Mouse (Mus musculus) kidney, postnatal 0 days (tissue): ENCODE data around the gene Gpr162. TPM values are rescaled to one million over a fixed set of nuclear protein-coding genes. Genes with fewer than 3 reads are reported as not detected.

Source experiments
- ATAC-seq: fragments of 200-750 bp; cut with Nextera tagmentation; replicated peaks from 2 replicates; pipeline ENCODE4 v1.8.0; 2017; ENCODE audit warnings: low read depth, moderate number of reproducible peaks, moderate TSS enrichment, moderate library complexity; ENCODE audit not compliant: low FRiP score
- DNase-seq: peaks from one replicate; pipeline ENCODE4 v3.0.0-alpha.2; 2016; ENCODE audit warnings: low spot score
- H3K27ac ChIP-seq: fragments of 300-500 bp; sonication (generic); 2 replicates; pipeline ENCODE4 v1.5.1; 2014; ENCODE audit warnings: mild to moderate bottlenecking
- H3K27me3 ChIP-seq: fragments of 300-500 bp; sonication (generic); 2 replicates; pipeline ENCODE4 v1.6.1; 2014; ENCODE audit warnings: low read length, mixed read lengths; ENCODE audit not compliant: insufficient read depth
- H3K36me3 ChIP-seq: fragments of 300-500 bp; sonication (generic); 2 replicates; pipeline ENCODE4 v1.6.1; 2014; ENCODE audit warnings: low read length, mixed read lengths; ENCODE audit not compliant: insufficient read depth
- H3K4me1 ChIP-seq: fragments of 300-500 bp; sonication (generic); replicated peaks from 2 replicates; pipeline ENCODE4 v1.6.1; 2014; ENCODE audit warnings: antibody characterized with exemption, low read length, mixed read lengths; ENCODE audit not compliant: insufficient read depth
- H3K4me2 ChIP-seq: fragments of 300-500 bp; sonication (generic); 2 replicates; pipeline ENCODE4 v1.6.1; 2014; ENCODE audit warnings: mild to moderate bottlenecking, low read length, moderate library complexity, mixed read lengths
- H3K4me3 ChIP-seq: fragments of 300-500 bp; sonication (generic); replicated peaks from 2 replicates; pipeline ENCODE4 v1.5.1; 2014; ENCODE audit warnings: low read depth, low read length
- H3K9ac ChIP-seq: fragments of 300-500 bp; sonication (generic); 2 replicates; pipeline ENCODE4 v1.6.1; 2014; ENCODE audit warnings: low read depth, low read length
- H3K9me3 ChIP-seq: fragments of 300-500 bp; sonication (generic); replicated peaks from 2 replicates; pipeline ENCODE4 v1.6.1; 2016; ENCODE audit warnings: low read length, inconsistent platforms, mixed read lengths
- CTCF ChIP-seq: IDR thresholded peaks from 2 replicates; pipeline ENCODE4 v1.5.1; 2016; ENCODE audit warnings: antibody characterized with exemption, low read depth, mild to moderate bottlenecking, moderate library complexity
- WGBS: fragments of 180-500 bp; shearing (Covaris S2); extraction: QIAGEN DNeasy Blood & Tissue Kit; methylation state at CpG from one replicate; pipeline ENCODE4 v1.1.7; 2014; 5-methylcytosine and 5-hydroxymethylcytosine counted together
- polyA plus RNA-seq: library from polyadenylated mRNA; unstranded; fragments of >200 nt; fragmentation: Nextera tagmentation; extraction: Ambion mirVana; gene quantifications from 2 replicates; pipeline ENCODE4 v1.2.1, GENCODE M21; 2015

Gpr162 gene
- polyA plus RNA-seq, 1 experiment from 2014 or later = 2.2 TPM

DNA sequence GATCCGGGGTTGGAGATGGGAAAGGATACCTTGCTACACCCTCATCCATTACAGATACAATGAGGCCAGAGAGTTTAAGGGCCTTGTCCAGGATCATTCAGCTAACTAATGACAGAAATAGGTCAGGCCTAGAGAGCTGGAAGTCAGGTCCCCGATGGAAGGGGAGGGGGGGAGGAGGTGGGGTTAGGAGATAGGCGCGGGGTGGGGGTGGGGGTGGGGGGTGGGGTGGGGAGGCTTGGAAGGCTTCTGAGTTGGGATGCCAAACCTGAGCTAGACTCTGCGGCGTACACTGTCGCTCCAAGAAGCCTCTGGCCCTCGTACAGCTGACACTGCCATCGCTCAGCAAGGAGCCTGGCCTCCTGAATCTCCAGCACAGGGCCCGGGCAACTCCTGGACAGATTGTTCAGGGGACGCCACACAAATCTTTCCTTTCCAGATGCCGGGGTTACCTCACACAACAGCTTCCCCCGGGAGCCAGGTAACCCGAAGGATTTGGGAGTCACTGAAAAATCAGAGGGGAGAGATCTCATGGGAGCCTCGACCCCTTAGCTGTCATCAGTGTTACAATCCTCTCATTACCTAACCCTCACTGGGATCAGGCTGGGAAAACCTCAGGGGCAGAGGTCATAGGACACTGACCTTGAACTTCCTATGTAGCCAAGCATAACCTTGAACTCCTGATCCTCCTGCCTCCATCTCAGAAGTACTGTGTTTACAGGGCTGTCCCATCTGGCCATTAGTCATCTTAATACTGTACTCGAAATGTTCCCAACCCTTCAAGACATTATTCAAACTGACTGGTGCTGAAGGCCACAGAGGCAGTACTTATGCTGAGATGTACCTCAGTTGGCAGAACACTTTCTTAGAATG lies 41.4 kb upstream of the Gpr162 start:
- Histone ChIP-seq H3K4me2 (peak overlapping the region; percentile 70; the same call in 1 of the 2 replicates), H3K9me3 (no peaks in the 10 kb centered on the region), H3K4me1 (peaks cover 12% of the 10 kb centered on the region), H3K27ac (peak overlapping the region; percentile 97), H3K4me3 (peak overlapping the region; percentile 48; the same call in 1 of the 2 replicates), H3K9ac (peak overlapping the region; percentile 66), H3K36me3 (no peaks in the 10 kb centered on the region), H3K27me3 (no peaks in the 10 kb centered on the region)
- no peak for TF ChIP-seq CTCF
- WGBS = 45% methylated on average over 14 of the region's 16 CpGs
- DNase-seq (no peak), ATAC-seq (no peak)

DNA sequence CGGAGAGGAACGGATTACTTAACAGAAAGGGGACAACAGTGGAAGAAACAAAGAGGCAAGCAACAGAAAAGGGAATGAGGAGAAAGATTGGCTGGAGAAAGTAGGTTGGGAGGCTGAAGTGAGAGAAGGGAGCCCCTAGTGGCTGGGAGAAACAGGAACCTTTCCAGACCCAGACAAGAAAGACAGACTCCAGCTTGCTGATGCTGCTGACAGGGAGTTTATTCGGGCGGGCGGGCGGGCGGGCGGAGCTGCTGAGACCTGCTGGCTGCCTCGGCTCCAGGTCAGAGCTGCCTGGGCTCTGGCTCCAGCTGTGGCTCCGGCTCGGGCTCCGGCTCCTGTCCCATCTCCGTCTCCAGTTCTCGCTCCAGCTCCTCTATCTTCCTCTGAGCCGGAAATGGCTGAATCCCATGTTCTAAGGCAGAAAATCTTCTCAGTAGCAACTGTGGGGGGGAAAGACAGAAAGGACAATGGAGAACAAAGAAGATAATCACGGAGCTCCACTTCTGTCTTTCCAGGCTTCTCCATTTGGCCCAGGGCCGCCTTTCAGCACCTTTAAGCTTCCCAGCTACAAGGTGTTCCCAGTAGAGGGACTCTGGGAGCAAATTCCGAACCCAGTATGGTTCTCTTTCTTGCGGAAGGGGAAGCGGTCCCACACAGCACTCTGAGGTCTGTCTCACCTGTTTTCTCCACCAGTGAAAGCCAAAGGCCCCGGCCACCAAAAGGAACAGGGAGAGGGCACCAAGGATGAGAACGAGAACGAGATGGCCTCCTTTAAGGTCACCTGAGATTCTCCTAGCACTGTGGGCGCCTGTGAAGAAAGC lies 40.6 kb upstream of the Gpr162 start:
- Histone ChIP-seq H3K9ac (peak overlapping the region; percentile 66), H3K4me2 (peak overlapping the region; percentile 70), H3K27me3 (no peaks in the 10 kb centered on the region), H3K4me1 (0 out of 2 replicates have a peak, but pooled peaks cover 5% of the 10 kb centered on the region), H3K27ac (peak overlapping the region; percentile 97), H3K9me3 (no peaks in the 10 kb centered on the region), H3K36me3 (no peaks in the 10 kb centered on the region), H3K4me3 (peak overlapping the region; percentile 48)
- 8% methylated on average over 24 of the region's 24 CpGs for WGBS
- DNase-seq (peak; percentile 98), ATAC-seq (peak; percentile 71)
- peak; percentile 77 for TF ChIP-seq CTCF

DNA sequence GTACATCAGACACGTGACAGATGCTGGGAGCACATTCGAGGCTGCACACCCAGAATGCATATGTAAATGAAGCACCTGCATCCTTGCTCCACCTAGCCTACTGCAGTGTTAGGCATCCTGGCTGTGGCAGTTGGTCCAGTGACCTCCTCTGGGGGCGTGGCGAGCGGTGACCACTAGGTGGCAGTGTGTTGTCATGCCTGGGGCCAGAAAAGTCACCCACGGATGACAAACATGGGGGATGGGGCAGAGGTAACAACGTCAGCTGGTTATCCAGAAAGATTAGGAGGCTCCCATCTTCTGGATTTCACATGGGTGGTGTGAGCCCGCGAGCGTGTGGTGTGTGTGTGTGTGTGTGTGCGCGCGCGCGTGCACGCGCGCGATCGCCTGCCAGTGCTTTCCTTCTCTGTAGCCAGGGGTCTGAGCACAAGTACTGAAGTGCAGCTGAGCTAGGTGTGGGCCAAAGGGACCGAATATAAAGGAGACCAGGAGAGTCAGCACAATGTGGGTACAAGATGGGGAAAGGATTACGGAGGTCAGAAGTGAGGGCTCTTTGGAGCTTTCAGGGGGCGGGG lies 39.9 kb upstream of the Gpr162 start:
- H3K27me3 ChIP-seq = no peaks in the 10 kb centered on the region
- peak overlapping the region; percentile 70 for H3K4me2 ChIP-seq
- peak overlapping the region; percentile 97 for H3K27ac ChIP-seq
- peak; percentile 83 for ATAC-seq
- H3K9me3 ChIP-seq = no peaks in the 10 kb centered on the region
- H3K4me3 ChIP-seq = peak overlapping the region; percentile 48
- under 1% methylated on average over 23 of the region's 23 CpGs for WGBS
- 0 out of 2 replicates have a peak, but pooled peaks cover 5% of the 10 kb centered on the region for H3K4me1 ChIP-seq
- TF ChIP-seq CTCF = peak; percentile 98
- H3K9ac ChIP-seq = peak overlapping the region; percentile 66
- DNase-seq = peak; percentile 97
- H3K36me3 ChIP-seq = no peaks in the 10 kb centered on the region

DNA sequence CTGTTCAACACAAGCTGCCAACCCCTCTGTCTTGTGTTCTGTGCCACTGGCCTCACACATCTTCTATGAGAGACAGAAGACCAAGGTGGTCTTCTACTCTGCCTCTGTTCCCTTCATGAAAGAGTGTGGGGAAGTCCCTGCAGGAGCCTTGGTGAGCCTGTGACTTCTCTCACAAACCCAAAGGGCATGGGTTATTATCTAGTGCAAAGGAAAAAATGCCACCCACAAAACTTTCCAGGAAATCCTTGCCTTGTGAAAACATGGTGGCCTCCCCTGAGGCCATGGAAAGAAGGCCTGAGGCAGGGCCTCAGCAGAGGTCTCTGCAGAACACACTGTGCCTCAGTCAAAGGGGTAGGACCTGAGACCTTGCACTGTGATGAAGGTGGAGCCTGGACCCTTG lies 38.1 kb upstream of the Gpr162 start:
- ATAC-seq (no peak), DNase-seq (no peak)
- H3K9me3 ChIP-seq = no peaks in the 10 kb centered on the region
- no peak overlapping the region for H3K4me3 ChIP-seq
- no peaks in the 10 kb centered on the region for H3K27me3 ChIP-seq
- no peaks in the 10 kb centered on the region for H3K36me3 ChIP-seq
- H3K9ac ChIP-seq = no peak overlapping the region
- H3K27ac ChIP-seq = no peak overlapping the region
- no peak overlapping the region for H3K4me2 ChIP-seq
- no peak for TF ChIP-seq CTCF
- H3K4me1 ChIP-seq = 0 out of 2 replicates have a peak, but pooled peaks cover 5% of the 10 kb centered on the region

DNA sequence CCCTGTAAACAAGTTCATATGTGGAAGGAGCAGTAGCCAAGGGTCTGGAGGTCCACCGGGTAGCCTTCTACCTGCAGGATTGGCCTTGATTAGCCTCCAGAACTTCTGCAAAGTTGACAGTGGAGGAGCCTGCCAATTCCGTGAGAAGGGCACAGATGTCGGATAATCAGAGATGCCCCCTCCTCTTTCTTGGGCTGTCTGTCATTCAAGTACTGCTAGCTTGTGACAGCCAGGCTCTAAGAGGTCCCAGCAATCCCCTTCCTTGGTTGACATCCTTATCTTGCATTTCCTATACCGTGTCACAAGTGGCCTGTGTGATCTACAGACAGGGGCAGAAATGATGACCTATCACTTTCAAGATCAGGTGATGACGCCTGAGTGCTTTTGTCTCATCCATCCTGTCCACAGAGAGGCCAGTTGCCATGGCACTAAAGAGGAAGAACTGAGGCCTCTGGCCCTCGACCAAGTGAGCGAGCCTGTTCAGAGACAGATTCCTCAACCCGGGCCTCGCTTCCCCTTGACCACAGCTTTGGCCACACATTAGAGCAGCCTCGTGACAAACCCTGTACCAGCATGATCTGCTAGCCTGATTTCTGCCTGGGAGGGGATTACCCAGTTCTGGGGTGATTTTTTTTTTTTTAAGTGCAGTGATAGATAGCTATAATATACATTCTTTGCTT lies 37.2 kb upstream of the Gpr162 start:
- no peak overlapping the region for H3K4me3 ChIP-seq
- no peak overlapping the region for H3K27ac ChIP-seq
- no peak for TF ChIP-seq CTCF
- H3K4me2 ChIP-seq = no peak overlapping the region
- ATAC-seq (no peak), DNase-seq (no peak)
- no peaks in the 10 kb centered on the region for H3K27me3 ChIP-seq
- no peaks in the 10 kb centered on the region for H3K9me3 ChIP-seq
- WGBS = 60% methylated on average over 10 of the region's 10 CpGs
- H3K4me1 ChIP-seq = 0 out of 2 replicates have a peak, but pooled peaks cover 5% of the 10 kb centered on the region
- no peak overlapping the region for H3K9ac ChIP-seq
- H3K36me3 ChIP-seq = no peaks in the 10 kb centered on the region
